13 mouse cellular contexts compared by ENCODE assay signal in genomic region chr2:31637311-31637710, GRCm38 (mm10). TPM values are rescaled to one million over a fixed set of nuclear protein-coding genes. Genes with fewer than 3 reads are reported as not detected.
DNase-seq lines count a peak whose midpoint lies in the region; ATAC-seq and TF ChIP-seq lines count a peak whose summit lies in the region.
"Had no signal": no experiment of that assay in that cellular context is flagged by ENCODE, and none has a peak within 500 bp of the region (broad histone marks: within the 10 kb centered on the region; RNA-seq: fewer than 3 reads in every experiment).

No protein-coding gene starts in this region.

- no peak overlapping the region; the same call in 1 of the 2 replicates for H3K4me2 ChIP-seq in embryonic facial prominence, embryonic 11.5 days (ENCODE audit: low read depth, low read length)
- peak overlapping the region; percentile 50 for H3K4me2 ChIP-seq in hindbrain, embryonic 11.5 days (replicated peaks; ENCODE audit: low read depth, low read length)
- H3K4me2 ChIP-seq in midbrain, embryonic 13.5 days (replicated peaks), result peak overlapping the region; percentile 59

- H3K4me3 ChIP-seq in E14TG2a.4 (replicated peaks; ENCODE audit: low read length), result peak overlapping the region; percentile 72
- H3K4me3 ChIP-seq in embryonic facial prominence, embryonic 11.5 days (ENCODE audit: low read depth, low read length), result peak overlapping the region; percentile 3; the same call in 1 of the 2 replicates
- peak overlapping the region; percentile 29 for H3K4me3 ChIP-seq in hindbrain, embryonic 11.5 days (ENCODE audit: low read depth, low read length)
- H3K4me3 ChIP-seq in midbrain, embryonic 13.5 days (replicated peaks), result peak overlapping the region; percentile 40
- H3K4me3 ChIP-seq: erythroblast, embryonic 14.5 days had no signal

- H3K27ac ChIP-seq in embryonic facial prominence, embryonic 11.5 days (replicated peaks; ENCODE audit: low read depth, low read length), result no peak overlapping the region
- H3K27ac ChIP-seq in hindbrain, embryonic 11.5 days (ENCODE audit: low read depth, low read length), result no peak overlapping the region
- peak overlapping the region; percentile 28; the same call in 1 of the 2 replicates for H3K27ac ChIP-seq in midbrain, embryonic 13.5 days

- no peak for TF ChIP-seq CTCF in E14TG2a.4 (conservative IDR thresholded peaks at IDR 0.05; ENCODE audit: low read length)

- under 1% methylated on average over 12 of the region's 12 CpGs for WGBS in embryonic facial prominence, embryonic 11.5 days
- 1% methylated on average over 12 of the region's 12 CpGs for WGBS in hindbrain, embryonic 11.5 days
- under 1% methylated on average over 12 of the region's 12 CpGs for WGBS in midbrain, embryonic 13.5 days

- peak; percentile 51 for DNase-seq in embryonic facial prominence, embryonic 11.5 days (ENCODE audit: low spot score)
- peak; percentile 67 for DNase-seq in hindbrain, embryonic 11.5 days (ENCODE audit: low spot score)
- DNase-seq in layer of hippocampus, adult 9-11 months, result no peak
- no peak for DNase-seq in urinary bladder, postnatal 4 days (ENCODE audit: low spot score in 2 of 2)
- no peak for DNase-seq in left cerebral cortex, adult 11 months (ENCODE audit: low spot score)
- DNase-seq: cerebellum, adult 11-12 months had no signal

- H3K27me3 ChIP-seq in E14TG2a.4 (ENCODE audit: insufficient read depth, low read length), result peaks cover 100% of the 10 kb centered on the region
- H3K27me3 ChIP-seq in embryonic facial prominence, embryonic 11.5 days (ENCODE audit: control insufficient read depth, insufficient read depth, low read length), result peaks cover 77% of the 10 kb centered on the region
- H3K27me3 ChIP-seq in hindbrain, embryonic 11.5 days (ENCODE audit: control insufficient read depth, insufficient read depth, low read length), result peaks cover 95% of the 10 kb centered on the region
- peaks cover 97% of the 10 kb centered on the region for H3K27me3 ChIP-seq in midbrain, embryonic 13.5 days

- peaks cover 83% of the 10 kb centered on the region for H3K4me1 ChIP-seq in E14TG2a.4 (replicated peaks; ENCODE audit: low read depth, low read length)
- H3K4me1 ChIP-seq in embryonic facial prominence, embryonic 11.5 days (ENCODE audit: control insufficient read depth, insufficient read depth, low read length), result peaks cover 10% of the 10 kb centered on the region
- H3K4me1 ChIP-seq in hindbrain, embryonic 11.5 days (replicated peaks; ENCODE audit: control insufficient read depth, insufficient read depth, low read length), result peaks cover 49% of the 10 kb centered on the region
- peaks cover 76% of the 10 kb centered on the region for H3K4me1 ChIP-seq in midbrain, embryonic 13.5 days (replicated peaks)

- ATAC-seq in embryonic facial prominence, embryonic 11.5 days (replicated peaks; ENCODE audit: insufficient number of reproducible peaks, low FRiP score, low TSS enrichment, low read depth), result no peak
- ATAC-seq in hindbrain, embryonic 11.5 days (ENCODE audit: low FRiP score), result no peak
- no peak for ATAC-seq in midbrain, embryonic 13.5 days
- ATAC-seq in CD4-positive, CD25-positive, alpha-beta regulatory T cell, adult 4 months, result no peak

- no peak overlapping the region for H3K9ac ChIP-seq in embryonic facial prominence, embryonic 11.5 days (replicated peaks; ENCODE audit: low read length)
- no peak overlapping the region for H3K9ac ChIP-seq in hindbrain, embryonic 11.5 days (ENCODE audit: low read depth, low read length)
- H3K9ac ChIP-seq in midbrain, embryonic 13.5 days (replicated peaks), result peak overlapping the region; percentile 56; the same call in 1 of the 2 replicates

- H3K9me3 ChIP-seq in E14TG2a.4 (ENCODE audit: low read length), result no peaks in the 10 kb centered on the region
- H3K9me3 ChIP-seq in embryonic facial prominence, embryonic 11.5 days (replicated peaks; ENCODE audit: control insufficient read depth, low read length), result no peaks in the 10 kb centered on the region
- no peaks in the 10 kb centered on the region for H3K9me3 ChIP-seq in hindbrain, embryonic 11.5 days (ENCODE audit: control insufficient read depth, low read length)
- no peaks in the 10 kb centered on the region for H3K9me3 ChIP-seq in midbrain, embryonic 13.5 days

- H3K36me3 ChIP-seq in E14TG2a.4 (ENCODE audit: insufficient read depth, low read length), result no peaks in the 10 kb centered on the region
- no peaks in the 10 kb centered on the region for H3K36me3 ChIP-seq in embryonic facial prominence, embryonic 11.5 days (replicated peaks; ENCODE audit: control insufficient read depth, insufficient read depth, low read depth, low read length)
- H3K36me3 ChIP-seq in hindbrain, embryonic 11.5 days (ENCODE audit: control insufficient read depth, insufficient read depth, low read length), result no peaks in the 10 kb centered on the region
- no peaks in the 10 kb centered on the region for H3K36me3 ChIP-seq in midbrain, embryonic 13.5 days

RNA-seq across cellular contexts. Expression of gene Prdm12, which starts 2.5 kb away (rescaled TPM):
- 4.5 and 6.2 TPM in 2 replicates for polyA plus RNA-seq in embryonic facial prominence, embryonic 11.5 days (2014; fragmentation: Nextera tagmentation; extraction: Ambion mirVana)
- 4.0 and 6.7 TPM in 2 replicates for polyA plus RNA-seq in hindbrain, embryonic 11.5 days (2014; fragmentation: Nextera tagmentation; extraction: Ambion mirVana)
- 4.0 and 8.5 TPM in 2 replicates for polyA plus RNA-seq in midbrain, embryonic 13.5 days (2015; fragmentation: Nextera tagmentation; extraction: Ambion mirVana)
- not detected for polyA plus RNA-seq in CD4-positive, CD25-positive, alpha-beta regulatory T cell, adult 4 months (2017; shearing (Covaris generic))
- polyA plus RNA-seq: erythroblast, embryonic 14.5 days; gonadal fat pad, adult 2 months; lung, embryonic 16.5 days; thymus, postnatal 0 days had no signal

RNA-seq across cellular contexts. Expression of gene Exosc2, which starts 33.2 kb away (rescaled TPM):
- 77.3 and 82.1 TPM in 2 replicates for polyA plus RNA-seq in embryonic facial prominence, embryonic 11.5 days (2014; fragmentation: Nextera tagmentation; extraction: Ambion mirVana)
- 50.8 and 56.6 TPM in 2 replicates for polyA plus RNA-seq in hindbrain, embryonic 11.5 days (2014; fragmentation: Nextera tagmentation; extraction: Ambion mirVana)
- polyA plus RNA-seq in midbrain, embryonic 13.5 days (2015; fragmentation: Nextera tagmentation; extraction: Ambion mirVana), result 45.7 and 49.1 TPM in 2 replicates
- polyA plus RNA-seq in CD4-positive, CD25-positive, alpha-beta regulatory T cell, adult 4 months (2017; shearing (Covaris generic)), result 10 to 100 TPM; 43.5 to 65.7 TPM

RNA-seq across cellular contexts. Expression of gene Abl1, which starts 50.9 kb away (rescaled TPM):
- polyA plus RNA-seq in embryonic facial prominence, embryonic 11.5 days (2014; fragmentation: Nextera tagmentation; extraction: Ambion mirVana), result 39.5 and 41.2 TPM in 2 replicates
- 28.6 and 30.2 TPM in 2 replicates for polyA plus RNA-seq in hindbrain, embryonic 11.5 days (2014; fragmentation: Nextera tagmentation; extraction: Ambion mirVana)
- polyA plus RNA-seq in midbrain, embryonic 13.5 days (2015; fragmentation: Nextera tagmentation; extraction: Ambion mirVana), result 25.3 and 27.0 TPM in 2 replicates
- polyA plus RNA-seq in CD4-positive, CD25-positive, alpha-beta regulatory T cell, adult 4 months (2017; shearing (Covaris generic)), result 1 to 10 TPM; 6.9 to 8.2 TPM

Comparison
In these comparisons a context has a peak if more than half of its experiments do, and no peak if none do; other contexts are left out.
1. H3K4me3 ChIP-seq: peak in every context shown above with its lines; median percentile 72 in E14TG2a.4; 40 in midbrain, embryonic 13.5 days; 29 in hindbrain, embryonic 11.5 days; 3 in embryonic facial prominence, embryonic 11.5 days.
2. DNase-seq: peak in embryonic facial prominence, embryonic 11.5 days (single experiment) and hindbrain, embryonic 11.5 days (single experiment); none in layer of hippocampus, adult 9-11 months (single experiment), urinary bladder, postnatal 4 days (0 of 2) and left cerebral cortex, adult 11 months (single experiment).